Mouse (Mus musculus) cerebellum, adult 9-10 months (tissue): Measurements from ENCODE around the gene AC131692.1.

ENCODE experiments used
- DNase-seq: peaks from one replicate; pipeline ENCODE4 v3.0.0; 2022

The AC131692.1 gene

GRCm38 (mm10) chr19:6068951-6069350 lies 25.3 kb upstream of the AC131692.1 start:
- DNase-seq: no peak

GRCm38 (mm10) chr19:6069851-6070250 lies 24.4 kb upstream of the AC131692.1 start:
- DNase-seq: no peak

GRCm38 (mm10) chr19:6070571-6071250 lies 23.5 kb upstream of the AC131692.1 start:
- no peak for DNase-seq

- DNase-seq: no peak
These were observed 23.0 kb upstream of the AC131692.1 start for GRCm38 (mm10) chr19:6071261-6071660.

- no peak for DNase-seq
These were observed 20.3 kb upstream of the AC131692.1 start for GRCm38 (mm10) chr19:6073889-6074288.

GRCm38 (mm10) chr19:6076564-6077393 lies 17.4 kb upstream of the AC131692.1 start, which contains the start of gene Vps51:
Vps51 (minus strand) TSS chr19:6077231.
- peak; percentile 90 for DNase-seq

GRCm38 (mm10) chr19:6079983-6080480 lies 14.2 kb upstream of the AC131692.1 start, which contains the start of gene Tmem262:
Tmem262 (plus strand) TSS chr19:6080033.
- DNase-seq: peak; percentile 23

- DNase-seq: peak; percentile 13
These were observed 12.1 kb upstream of the AC131692.1 start, which contains the start of gene Gm28374 for GRCm38 (mm10) chr19:6082156-6082555. Gm28374 (minus strand) TSS chr19:6082256.

GRCm38 (mm10) chr19:6084478-6085248 lies 9.6 kb upstream of the AC131692.1 start, which contains the start of the genes Zfpl1 and Cdca5:
Zfpl1 (minus strand) TSS chr19:6084956.
Cdca5 (plus strand) TSS chr19:6084983.
- peak; percentile 98 for DNase-seq

GRCm38 (mm10) chr19:6085417-6085879 lies 8.8 kb upstream of the AC131692.1 start:
- peak; percentile 21 for DNase-seq

GRCm38 (mm10) chr19:6088841-6089240 lies 5.4 kb upstream of the AC131692.1 start:
- no peak for DNase-seq

- DNase-seq: no peak
These were observed 3.6 kb downstream of the AC131692.1 start for GRCm38 (mm10) chr19:6097847-6098246.

GRCm38 (mm10) chr19:6101186-6101585 lies 7.0 kb downstream of the AC131692.1 start:
- no peak for DNase-seq

- DNase-seq: no peak
These were observed 8.1 kb downstream of the AC131692.1 start for GRCm38 (mm10) chr19:6102169-6102853.

- no peak for DNase-seq
These were observed 10.3 kb downstream of the AC131692.1 start for GRCm38 (mm10) chr19:6104476-6104875.

- DNase-seq: no peak
These were observed 11.4 kb downstream of the AC131692.1 start, which contains the start of gene Naaladl1 for GRCm38 (mm10) chr19:6105586-6105985. Naaladl1 (plus strand) TSS chr19:6105782.

GRCm38 (mm10) chr19:6113116-6113515 lies 18.9 kb downstream of the AC131692.1 start:
- no peak for DNase-seq

- peak; percentile 60 for DNase-seq
These were observed 22.1 kb downstream of the AC131692.1 start for GRCm38 (mm10) chr19:6116113-6116850.

GRCm38 (mm10) chr19:6117346-6117985 lies 23.2 kb downstream of the AC131692.1 start:
- DNase-seq: peak; percentile 49

- DNase-seq: peak; percentile 89
These were observed 23.9 kb downstream of the AC131692.1 start, which contains the start of gene Sac3d1 for GRCm38 (mm10) chr19:6117986-6118676. Sac3d1 (minus strand) TSS chr19:6118650.
